Mouse (Mus musculus) C2C12 (cell line): ENCODE results near the gene Tmem26.

Experiments used
- CEBPB ChIP-seq: IDR thresholded peaks from one replicate; pipeline ENCODE4 v1.6.1; 2011; ENCODE audit warnings: low read depth, mild to moderate bottlenecking, control low read depth, moderate library complexity
- CTCF ChIP-seq: IDR thresholded peaks from one replicate; pipeline ENCODE4 v1.5.1; 2011; ENCODE audit not compliant: control insufficient read depth, insufficient read depth, insufficient read length
- MYOD1 ChIP-seq: IDR thresholded peaks from one replicate; pipeline ENCODE4 v1.6.1; 2011; ENCODE audit warnings: low read depth; ENCODE audit not compliant: control insufficient read depth, insufficient read length
- USF1 ChIP-seq: IDR thresholded peaks from one replicate; pipeline ENCODE4 v1.6.1; 2011; ENCODE audit warnings: low read depth, mild to moderate bottlenecking, control low read depth, moderate library complexity

- TF ChIP-seq CEBPB (no peak), CTCF (no peak), USF1 (no peak), MYOD1 (no peak)
These were observed 93.8 kb downstream of the Tmem26 start for GRCm38 (mm10) chr10:68817281-68817680.
